Comparison of ENCODE assay signal across 8 mouse cellular contexts in genomic region chr4:95278714-95279095, GRCm38 (mm10).
DNase-seq lines count a peak whose midpoint lies in the region; ATAC-seq and TF ChIP-seq lines count a peak whose summit lies in the region.

No protein-coding gene starts in this region.

- no peak for DNase-seq in hindbrain, postnatal 0 days (ENCODE audit: low spot score)
- peak; percentile 33 to 49 for DNase-seq in lung, adult 18-20 months
- peak; percentile 34 for DNase-seq in testis, postnatal 14 days (ENCODE audit: low spot score)
- DNase-seq in left cerebral cortex, adult 2 months (ENCODE audit: extremely low spot score in 1 of 2, low spot score in 2 of 2), result no peak

- intact Hi-C loops in left cerebral cortex, adult 2 months (cut with DNase I), result no loop called here

- no peaks in the 10 kb centered on the region for H3K36me3 ChIP-seq in heart, embryonic 13.5 days
- no peaks in the 10 kb centered on the region for H3K36me3 ChIP-seq in heart, embryonic 11.5 days (ENCODE audit: control insufficient read depth, insufficient read depth, low read length)
- no peaks in the 10 kb centered on the region for H3K36me3 ChIP-seq in hindbrain, postnatal 0 days (ENCODE audit: insufficient read depth, low read length)
- no peaks in the 10 kb centered on the region for H3K36me3 ChIP-seq in forebrain, embryonic 16.5 days (ENCODE audit: control insufficient read depth, insufficient read depth)

- no peak for TF ChIP-seq CTCF in hindbrain, postnatal 0 days (IDR thresholded peaks at IDR 0.05; ENCODE audit: low read depth)
- TF ChIP-seq CTCF in left cerebral cortex, adult 2 months (IDR thresholded peaks at IDR 0.05), result no peak

- no peak overlapping the region for H3K4me2 ChIP-seq in heart, embryonic 13.5 days
- no peak overlapping the region for H3K4me2 ChIP-seq in heart, embryonic 11.5 days
- no peak overlapping the region for H3K4me2 ChIP-seq in hindbrain, postnatal 0 days (ENCODE audit: low read depth, low read length)
- H3K4me2 ChIP-seq in forebrain, embryonic 16.5 days (ENCODE audit: low read length), result no peak overlapping the region

- no peaks in the 10 kb centered on the region for H3K27me3 ChIP-seq in heart, embryonic 13.5 days (replicated peaks)
- H3K27me3 ChIP-seq in heart, embryonic 11.5 days (ENCODE audit: control insufficient read depth, insufficient read depth, low read length), result no peaks in the 10 kb centered on the region
- H3K27me3 ChIP-seq in hindbrain, postnatal 0 days (ENCODE audit: insufficient read depth, low read length), result no peaks in the 10 kb centered on the region
- H3K27me3 ChIP-seq in forebrain, embryonic 16.5 days (replicated peaks; ENCODE audit: control insufficient read depth, insufficient read depth, low read length), result no peaks in the 10 kb centered on the region

- H3K9ac ChIP-seq in heart, embryonic 13.5 days, result peak overlapping the region; percentile 40; the same call in 1 of the 2 replicates
- H3K9ac ChIP-seq in heart, embryonic 11.5 days (ENCODE audit: low read depth, low read length), result no peak overlapping the region
- H3K9ac ChIP-seq in hindbrain, postnatal 0 days (replicated peaks; ENCODE audit: low read length), result no peak overlapping the region
- no peak overlapping the region for H3K9ac ChIP-seq in forebrain, embryonic 16.5 days (replicated peaks; ENCODE audit: low read depth, low read length)

- no peak for ATAC-seq in heart, embryonic 13.5 days (ENCODE audit: extremely low read depth, insufficient number of reproducible peaks, low FRiP score, low TSS enrichment)
- no peak for ATAC-seq in heart, embryonic 11.5 days (replicated peaks; ENCODE audit: insufficient number of reproducible peaks, low FRiP score, low TSS enrichment)
- no peak for ATAC-seq in hindbrain, postnatal 0 days
- no peak for ATAC-seq in granulocyte monocyte progenitor cell, adult 5-6 weeks (replicated peaks; ENCODE audit: poor library complexity, severe bottlenecking)
- no peak for ATAC-seq in forebrain, embryonic 16.5 days

- WGBS in heart, embryonic 13.5 days, result 48% methylated on average over 13 of the region's 13 CpGs
- whole genome bisulfite sequencing in heart, embryonic 11.5 days (ENCODE audit: insufficient replicate concordance), result 50% methylated on average over 13 of the region's 13 CpGs
- WGBS in hindbrain, postnatal 0 days, result 45% methylated on average over 13 of the region's 13 CpGs
- WGBS in forebrain, embryonic 16.5 days, result 47% methylated on average over 13 of the region's 13 CpGs

- H3K4me1 ChIP-seq in heart, embryonic 13.5 days, result peaks cover 14% of the 10 kb centered on the region
- peaks cover under 1% of the 10 kb centered on the region; the same call in 1 of the 2 replicates for H3K4me1 ChIP-seq in heart, embryonic 11.5 days (ENCODE audit: control insufficient read depth, insufficient read depth, low read length)
- H3K4me1 ChIP-seq in hindbrain, postnatal 0 days (ENCODE audit: insufficient read depth, low read length), result no peaks in the 10 kb centered on the region
- H3K4me1 ChIP-seq in forebrain, embryonic 16.5 days (replicated peaks; ENCODE audit: control insufficient read depth, insufficient read depth, low read length), result peaks cover 8% of the 10 kb centered on the region; the same call in 1 of the 2 replicates

- H3K9me3 ChIP-seq in heart, embryonic 13.5 days, result no peaks in the 10 kb centered on the region
- H3K9me3 ChIP-seq in heart, embryonic 11.5 days (replicated peaks; ENCODE audit: control insufficient read depth, low read length), result no peaks in the 10 kb centered on the region
- no peaks in the 10 kb centered on the region for H3K9me3 ChIP-seq in hindbrain, postnatal 0 days (ENCODE audit: low read length)
- no peaks in the 10 kb centered on the region for H3K9me3 ChIP-seq in forebrain, embryonic 16.5 days (ENCODE audit: control insufficient read depth, low read length)

- peak overlapping the region; percentile 18; the same call in 1 of the 2 replicates for H3K27ac ChIP-seq in heart, embryonic 13.5 days (replicated peaks)
- H3K27ac ChIP-seq in heart, embryonic 11.5 days (ENCODE audit: low read depth, low read length), result no peak overlapping the region
- 0 out of 2 replicates have a peak overlapping the region, but pooled peaks have one; percentile 7 for H3K27ac ChIP-seq in hindbrain, postnatal 0 days
- no peak overlapping the region for H3K27ac ChIP-seq in forebrain, embryonic 16.5 days (ENCODE audit: low read length)
- H3K27ac ChIP-seq in left cerebral cortex, adult 2 months, result no peak overlapping the region

- no peak overlapping the region for H3K4me3 ChIP-seq in heart, embryonic 13.5 days
- no peak overlapping the region for H3K4me3 ChIP-seq in heart, embryonic 11.5 days (ENCODE audit: low read depth, low read length)
- no peak overlapping the region for H3K4me3 ChIP-seq in hindbrain, postnatal 0 days (ENCODE audit: low read length)
- no peak overlapping the region for H3K4me3 ChIP-seq in forebrain, embryonic 16.5 days (replicated peaks; ENCODE audit: low read length)
- H3K4me3 ChIP-seq in left cerebral cortex, adult 2 months, result no peak overlapping the region

Comparison
In these comparisons a context has a peak if more than half of its experiments do, and no peak if none do; other contexts are left out.
1. H3K27ac ChIP-seq: peak in heart, embryonic 13.5 days (single experiment) and hindbrain, postnatal 0 days (single experiment); none in heart, embryonic 11.5 days (single experiment), forebrain, embryonic 16.5 days (single experiment) and left cerebral cortex, adult 2 months (single experiment).
2. DNase-seq: peak in lung, adult 18-20 months (2 of 2) and testis, postnatal 14 days (single experiment); none in hindbrain, postnatal 0 days (single experiment) and left cerebral cortex, adult 2 months (0 of 2).